Mouse (Mus musculus): ENCODE measurements around the gene Pdia3. TPM values are rescaled to one million over a fixed set of nuclear protein-coding genes. Genes with fewer than 3 reads are reported as not detected.

The Pdia3 gene
- polyA plus RNA-seq, 2 experiments = 95.7 to 188 TPM

DNA sequence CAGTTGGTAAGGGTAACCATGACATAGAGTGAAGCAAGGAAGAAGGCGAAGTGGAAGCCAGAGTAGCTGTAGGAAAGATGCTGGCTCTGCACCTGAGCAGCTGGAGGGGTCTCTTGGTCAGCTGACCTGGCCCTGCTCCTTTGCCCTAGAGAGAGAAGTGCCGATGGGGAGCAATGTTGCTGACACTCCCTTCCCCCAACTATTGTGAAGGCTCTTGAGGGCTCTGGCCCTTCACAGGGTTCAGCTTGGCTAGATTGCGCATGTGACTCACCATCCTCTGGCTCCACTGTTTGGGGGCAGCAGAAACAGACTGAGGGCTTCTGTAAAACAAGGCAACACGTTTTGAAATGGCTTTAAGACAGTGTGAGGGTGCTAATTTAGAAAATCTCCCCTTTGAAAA is 38.8 kb downstream of the Pdia3 start:
- 68% methylated on average over 4 of the region's 4 CpGs for WGBS (ENCODE audit: insufficient replicate concordance)
- Histone ChIP-seq H3K9ac (replicated peaks) (no peak overlapping the region), H3K4me2 (ENCODE audit: low read depth) (no peak overlapping the region), H3K27ac (no peak overlapping the region), H3K4me3 (ENCODE audit: insufficient read depth in 1 of 2, low read depth in 2 of 2, low read length in 2 of 2) (no peak overlapping the region), H3K4me1 (replicated peaks; ENCODE audit: control insufficient read depth in 2 of 2, insufficient read depth in 2 of 2, low read length in 1 of 2) (peaks cover 16 to 22% of the 10 kb centered on the region in 2 experiments), H3K9me3 (ENCODE audit: control insufficient read depth, low read length) (no peaks in the 10 kb centered on the region), H3K27me3 (ENCODE audit: control insufficient read depth, insufficient read depth, low read length) (no peaks in the 10 kb centered on the region), H3K36me3 (replicated peaks; ENCODE audit: control insufficient read depth, insufficient read depth, low read depth) (peaks cover 15% of the 10 kb centered on the region)
- DNase-seq (ENCODE audit: low read depth in 3 of 3, low spot score in 3 of 3) = no peak
- TF ChIP-seq CTCF (IDR thresholded peaks at IDR 0.05; ENCODE audit: low read depth) (no peak), EP300 (IDR thresholded peaks at IDR 0.05; ENCODE audit: low read depth) (no peak)
- no peak for ATAC-seq (ENCODE audit: insufficient read depth)

DNA sequence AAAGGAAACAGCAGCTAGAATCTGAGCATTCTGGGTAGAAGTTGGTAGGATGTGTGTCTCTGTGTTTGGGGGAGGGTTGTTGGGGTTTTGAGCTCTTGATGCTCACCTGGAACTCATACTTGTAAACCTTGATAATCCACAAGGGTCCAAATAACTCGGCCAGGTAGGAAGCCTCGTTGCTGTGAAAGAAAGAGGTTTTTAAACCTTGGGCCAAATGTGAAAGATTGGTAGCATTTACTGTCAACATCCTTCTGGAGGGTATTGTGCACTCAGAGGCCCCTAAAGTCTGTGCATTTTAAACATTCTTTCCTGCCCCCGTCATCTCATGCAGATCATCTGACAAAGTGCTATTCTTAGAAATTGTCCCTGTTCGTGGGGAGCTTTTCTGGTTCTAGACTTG is 39.4 kb downstream of the Pdia3 start, which contains the start of gene Hypk:
TSS of gene Hypk (plus strand) at position 301 of the 400 bp plus-strand sequence.
- peaks cover 15% of the 10 kb centered on the region for H3K36me3 ChIP-seq (replicated peaks; ENCODE audit: control insufficient read depth, insufficient read depth, low read depth)
- TF ChIP-seq CTCF (IDR thresholded peaks at IDR 0.05; ENCODE audit: low read depth) (no peak), EP300 (IDR thresholded peaks at IDR 0.05; ENCODE audit: low read depth) (no peak)
- H3K9ac ChIP-seq (replicated peaks) = no peak within 1 kb of the TSS
- ATAC-seq (ENCODE audit: insufficient read depth) (no peak), DNase-seq (ENCODE audit: low read depth in 3 of 3, low spot score in 3 of 3) (no peak)
- H3K27ac ChIP-seq = no peak within 1 kb of the TSS
- no peaks in the 10 kb centered on the region for H3K27me3 ChIP-seq (ENCODE audit: control insufficient read depth, insufficient read depth, low read length)
- 64% methylated on average over 4 of the region's 4 CpGs for WGBS (ENCODE audit: insufficient replicate concordance)
- peaks cover 15 to 23% of the 10 kb centered on the region in 2 experiments for H3K4me1 ChIP-seq (replicated peaks; ENCODE audit: control insufficient read depth in 2 of 2, insufficient read depth in 2 of 2, low read length in 1 of 2)
- H3K4me2 ChIP-seq (ENCODE audit: low read depth) = no peak within 1 kb of the TSS
- no peaks in the 10 kb centered on the region for H3K9me3 ChIP-seq (ENCODE audit: control insufficient read depth, low read length)
- H3K4me3 ChIP-seq (ENCODE audit: insufficient read depth in 1 of 2, low read depth in 2 of 2, low read length in 2 of 2) = no peak within 1 kb of the TSS

DNA sequence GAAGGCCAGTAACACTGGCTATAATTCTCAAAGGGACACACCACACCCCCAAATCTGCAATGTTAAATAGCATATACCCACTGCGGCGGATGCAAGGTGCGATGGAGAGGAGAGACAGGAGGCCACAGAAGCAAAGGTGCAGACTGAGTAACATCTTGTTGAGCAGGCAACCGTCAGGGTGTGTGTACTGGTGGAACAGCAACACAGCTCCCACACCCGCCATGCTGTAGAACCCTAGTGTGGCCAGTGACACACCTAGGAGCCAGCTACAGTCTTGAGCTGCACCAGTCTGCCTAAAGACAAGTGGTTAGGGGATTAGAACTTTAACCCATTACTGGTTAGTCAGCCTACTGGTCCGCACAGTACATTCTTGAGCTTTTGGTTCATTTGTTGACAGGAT is 40.3 kb downstream of the Pdia3 start:
- Histone ChIP-seq H3K9ac (replicated peaks) (no peak overlapping the region), H3K27me3 (ENCODE audit: control insufficient read depth, insufficient read depth, low read length) (no peaks in the 10 kb centered on the region), H3K27ac (no peak overlapping the region), H3K4me1 (replicated peaks; ENCODE audit: control insufficient read depth in 2 of 2, insufficient read depth in 2 of 2, low read length in 1 of 2) (peaks cover 13 to 19% of the 10 kb centered on the region in 2 experiments), H3K4me3 (ENCODE audit: insufficient read depth in 1 of 2, low read depth in 2 of 2, low read length in 2 of 2) (no peak overlapping the region), H3K4me2 (ENCODE audit: low read depth) (no peak overlapping the region), H3K36me3 (replicated peaks; ENCODE audit: control insufficient read depth, insufficient read depth, low read depth) (peaks cover 20% of the 10 kb centered on the region), H3K9me3 (ENCODE audit: control insufficient read depth, low read length) (no peaks in the 10 kb centered on the region)
- no peak for TF ChIP-seq EP300 (IDR thresholded peaks at IDR 0.05; ENCODE audit: low read depth)
- no peak for TF ChIP-seq CTCF (IDR thresholded peaks at IDR 0.05; ENCODE audit: low read depth)
- ATAC-seq (ENCODE audit: insufficient read depth) (no peak), DNase-seq (ENCODE audit: low read depth in 3 of 3, low spot score in 3 of 3) (no peak)
- 79% methylated on average over 6 of the region's 6 CpGs for WGBS (ENCODE audit: insufficient replicate concordance)

DNA sequence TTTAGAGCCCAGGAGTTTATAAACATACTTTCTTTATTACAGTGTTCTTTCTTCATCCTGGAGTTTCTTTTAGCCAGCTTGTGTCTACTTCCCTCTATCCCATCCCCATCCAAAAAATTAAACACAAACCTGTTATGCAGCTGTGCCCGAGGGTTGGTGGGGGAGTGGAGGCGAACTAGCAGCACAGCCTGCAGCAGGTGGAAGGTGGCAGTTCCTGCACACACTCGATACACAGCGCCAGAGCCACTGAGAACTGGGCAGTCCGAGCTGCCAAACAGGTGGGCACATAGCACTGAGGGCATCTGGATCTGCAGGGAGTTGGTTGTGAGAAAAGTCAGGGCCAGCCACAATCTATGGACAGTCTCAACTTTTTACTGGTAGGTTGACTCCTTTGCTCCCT is 42.0 kb downstream of the Pdia3 start:
- H3K4me1 ChIP-seq (replicated peaks; ENCODE audit: control insufficient read depth in 2 of 2, insufficient read depth in 2 of 2, low read length in 1 of 2) = peaks cover 11 to 15% of the 10 kb centered on the region in 2 experiments
- no peak for DNase-seq (ENCODE audit: low read depth in 3 of 3, low spot score in 3 of 3)
- H3K27ac ChIP-seq = no peak overlapping the region
- H3K4me2 ChIP-seq (ENCODE audit: low read depth) = no peak overlapping the region
- H3K36me3 ChIP-seq (replicated peaks; ENCODE audit: control insufficient read depth, insufficient read depth, low read depth) = peaks cover 24% of the 10 kb centered on the region
- no peak for TF ChIP-seq EP300 (IDR thresholded peaks at IDR 0.05; ENCODE audit: low read depth)
- TF ChIP-seq CTCF (IDR thresholded peaks at IDR 0.05; ENCODE audit: low read depth) = no peak
- no peaks in the 10 kb centered on the region for H3K9me3 ChIP-seq (ENCODE audit: control insufficient read depth, low read length)
- WGBS (ENCODE audit: insufficient replicate concordance) = 68% methylated on average over 5 of the region's 5 CpGs
- no peak overlapping the region for H3K4me3 ChIP-seq (ENCODE audit: insufficient read depth in 1 of 2, low read depth in 2 of 2, low read length in 2 of 2)
- H3K27me3 ChIP-seq (ENCODE audit: control insufficient read depth, insufficient read depth, low read length) = no peaks in the 10 kb centered on the region
- no peak overlapping the region for H3K9ac ChIP-seq (replicated peaks)
- ATAC-seq (ENCODE audit: insufficient read depth) = no peak

DNA sequence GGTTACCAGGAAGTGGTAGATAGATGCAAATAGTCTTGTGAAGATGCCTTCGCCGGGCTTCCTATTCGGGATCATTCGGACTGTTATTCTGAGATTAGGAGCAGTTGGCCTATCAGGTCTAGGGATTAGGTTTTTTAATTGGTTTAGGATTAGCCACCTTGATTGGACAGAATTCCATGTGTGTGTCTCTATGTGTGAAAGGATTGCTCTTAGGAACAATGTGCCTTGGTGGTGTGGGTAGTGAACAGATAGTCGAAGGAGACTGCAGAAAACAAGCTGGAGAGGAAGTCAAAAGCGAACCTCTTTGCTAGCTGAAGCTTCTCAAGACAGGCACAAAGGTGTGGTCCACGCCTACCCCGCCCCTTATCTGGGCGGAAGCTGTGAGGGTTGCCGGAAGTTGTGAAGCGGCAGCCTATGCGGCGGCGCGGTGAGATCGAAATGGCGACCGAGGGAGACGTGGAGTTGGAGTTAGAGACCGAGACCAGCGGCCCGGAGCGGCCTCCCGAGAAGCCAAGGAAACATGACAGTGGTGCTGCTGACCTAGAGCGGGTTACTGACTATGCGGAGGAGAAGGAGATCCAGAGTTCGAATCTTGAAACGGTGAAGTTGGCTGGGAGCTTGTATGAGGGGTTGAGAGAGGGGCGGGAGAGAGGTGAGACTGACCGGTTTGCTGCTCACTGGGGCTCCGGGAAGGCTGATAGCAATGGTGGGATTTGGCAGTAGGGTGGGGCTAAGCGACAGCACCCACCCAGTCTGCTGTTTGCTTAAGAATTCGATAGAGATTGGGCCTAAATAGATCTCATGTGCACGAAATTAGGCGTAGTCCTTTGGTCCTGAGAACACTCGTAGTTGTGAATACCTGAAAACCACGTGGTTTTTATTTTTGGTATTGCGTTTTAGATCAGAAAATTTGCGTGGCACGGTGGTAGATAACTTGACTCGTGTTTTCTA is 43.4 kb downstream of the Pdia3 start, which contains the start of gene Serinc4:
TSS of gene Serinc4 (minus strand) at position 90 of the 951 bp plus-strand sequence.
- peaks cover 10 to 11% of the 10 kb centered on the region in 2 experiments for H3K4me1 ChIP-seq (replicated peaks; ENCODE audit: control insufficient read depth in 2 of 2, insufficient read depth in 2 of 2, low read length in 1 of 2)
- ATAC-seq (ENCODE audit: insufficient read depth) = peak; percentile 96
- no peaks in the 10 kb centered on the region for H3K27me3 ChIP-seq (ENCODE audit: control insufficient read depth, insufficient read depth, low read length)
- H3K4me2 ChIP-seq (ENCODE audit: low read depth) = peak within 1 kb of the TSS; percentile 80
- WGBS (ENCODE audit: insufficient replicate concordance) = 1% methylated on average over 41 of the region's 41 CpGs
- H3K9ac ChIP-seq (replicated peaks) = peak within 1 kb of the TSS; percentile 67
- H3K27ac ChIP-seq = peak within 1 kb of the TSS; percentile 54
- peaks cover 21% of the 10 kb centered on the region for H3K36me3 ChIP-seq (replicated peaks; ENCODE audit: control insufficient read depth, insufficient read depth, low read depth)
- TF ChIP-seq EP300 (IDR thresholded peaks at IDR 0.05; ENCODE audit: low read depth) = no peak
- H3K4me3 ChIP-seq (ENCODE audit: insufficient read depth in 1 of 2, low read depth in 2 of 2, low read length in 2 of 2) = peak within 1 kb of the TSS; percentile 60 to 92
- no peaks in the 10 kb centered on the region for H3K9me3 ChIP-seq (ENCODE audit: control insufficient read depth, low read length)
- DNase-seq (ENCODE audit: low read depth in 3 of 3, low spot score in 3 of 3) = peak; percentile 80 to 89 (median 84)

Measured in liver, embryonic 14.5 days (tissue).